Mouse (Mus musculus) left cerebral cortex, adult 18-20 months (tissue): ENCODE data around the gene Mob3b. TPM values are rescaled to one million over a fixed set of nuclear protein-coding genes. Genes with fewer than 3 reads are reported as not detected.

Experiments used
- DNase-seq, 2 experiments: peaks; one replicate each; pipeline ENCODE4 v3.0.0; 2021 to 2022; ENCODE audit warnings: low spot score in 2 of 2, mixed read lengths in 1 of 2
- long read RNA-seq, 2 experiments: library from polyadenylated mRNA; stranded (forward); transcript quantifications; one replicate each; pipeline ENCODE4 v2.0.0; 2021
- total RNA-seq, 2 experiments: library from RNA; stranded (reverse); gene quantifications; 2 replicates each; pipeline ENCODE4 v1.2.3; 2021

Gene Mob3b
- total RNA-seq = 1 to 10 TPM; 5.2 to 5.9 TPM
- long read RNA-seq, experiment 1, full-length matches to known transcripts = 2 of 2 reads
- long read RNA-seq, experiment 1, partial matches to known transcripts = 0 of 2 reads
- long read RNA-seq, experiment 1, other reads (novel, unspliced or antisense) = 0 of 2 reads
- long read RNA-seq, experiment 2 = 0 reads

- DNase-seq = peak; percentile 86 to 88
Observed at GRCm38 (mm10) chr4:35156751-35157611, at the start of gene Mob3b. Gene Mob3b, minus strand, starts transcription at chr4:35157484.

- no peak for DNase-seq
Observed at GRCm38 (mm10) chr4:35204659-35205058, 47.4 kb upstream of the Mob3b start.

- no peak for DNase-seq
Observed at GRCm38 (mm10) chr4:35203724-35204123, 46.4 kb upstream of the Mob3b start.

- no peak for DNase-seq
Observed at GRCm38 (mm10) chr4:35201700-35202099, 44.4 kb upstream of the Mob3b start.

- no peak for DNase-seq
Observed at GRCm38 (mm10) chr4:35192725-35193124, 35.4 kb upstream of the Mob3b start.

- no peak for DNase-seq
Observed at GRCm38 (mm10) chr4:35189794-35190193, 32.5 kb upstream of the Mob3b start.

GRCm38 (mm10) chr4:35187617-35188326 lies 30.5 kb upstream of the Mob3b start:
- no peak for DNase-seq

GRCm38 (mm10) chr4:35177926-35178645 lies 20.8 kb upstream of the Mob3b start:
- no peak for DNase-seq

GRCm38 (mm10) chr4:35175566-35175965 lies 18.3 kb upstream of the Mob3b start:
- DNase-seq = no peak

- DNase-seq = no peak
Observed at GRCm38 (mm10) chr4:35173551-35173950, 16.3 kb upstream of the Mob3b start.

- no peak for DNase-seq
Observed at GRCm38 (mm10) chr4:35172471-35172870, 15.2 kb upstream of the Mob3b start.

- no peak for DNase-seq
Observed at GRCm38 (mm10) chr4:35169571-35170125, 12.4 kb upstream of the Mob3b start.

- no peak for DNase-seq
Observed at GRCm38 (mm10) chr4:35167855-35168254, 10.6 kb upstream of the Mob3b start.

GRCm38 (mm10) chr4:35165947-35166346 lies 8.7 kb upstream of the Mob3b start:
- no peak for DNase-seq

- no peak for DNase-seq
Observed at GRCm38 (mm10) chr4:35165275-35165674, 8.0 kb upstream of the Mob3b start.

GRCm38 (mm10) chr4:35157815-35158214 lies 531 bp upstream of the Mob3b start:
- DNase-seq = no peak

GRCm38 (mm10) chr4:35156149-35156611 lies 1.1 kb downstream of the Mob3b start:
- peak; percentile 7 to 17 for DNase-seq

GRCm38 (mm10) chr4:35155132-35155922 lies 2.0 kb downstream of the Mob3b start:
- DNase-seq = no peak

GRCm38 (mm10) chr4:35154051-35154450 lies 3.2 kb downstream of the Mob3b start:
- no peak for DNase-seq

- no peak for DNase-seq
Observed at GRCm38 (mm10) chr4:35151756-35152155, 5.5 kb downstream of the Mob3b start, which contains the start of gene Ifnk. Gene Ifnk, plus strand, starts transcription at chr4:35152056.
